Mouse (Mus musculus) MN1 (cell line): Measurements from ENCODE around the gene Stx5a.

ENCODE experiments used
- DNase-seq: peaks from one replicate; pipeline ENCODE4 v3.0.0-alpha.2; 2016; ENCODE audit warnings: low spot score

Stx5a gene

DNA sequence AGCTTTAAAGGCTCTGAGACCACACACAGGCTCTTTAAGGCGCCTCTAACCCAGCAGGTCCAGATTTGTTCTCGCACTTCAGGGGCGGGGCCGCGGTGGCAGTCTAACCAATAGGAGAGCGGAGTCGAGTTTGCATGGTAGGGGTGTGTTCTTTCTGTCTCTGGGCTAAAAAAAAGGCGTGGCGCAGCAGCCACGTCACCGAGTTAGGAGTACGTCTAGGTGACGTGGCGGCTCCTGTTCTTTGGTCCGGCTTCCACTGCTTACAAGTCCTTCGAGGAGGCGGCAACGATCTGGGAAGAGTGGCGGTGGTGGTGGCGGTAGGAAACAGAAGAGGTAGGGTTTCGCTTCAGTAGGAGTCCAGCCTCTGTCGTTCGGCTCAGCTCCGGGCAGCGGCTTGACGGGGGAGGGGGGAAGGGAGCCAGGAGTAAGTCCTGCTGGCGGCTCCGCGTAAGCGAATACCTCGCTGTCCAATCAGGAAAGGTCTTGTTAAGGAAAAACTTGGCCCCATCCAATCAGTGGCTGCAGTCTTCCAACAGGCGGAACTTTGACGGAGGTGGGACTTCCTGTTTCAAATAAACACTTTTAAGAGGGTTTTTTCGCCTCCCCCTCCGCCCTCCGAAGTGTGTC, at the start of gene Stx5a:
Gene Stx5a, plus strand, starts transcription at position 171 of the 627 bp plus-strand sequence.
- DNase-seq, result peak; percentile 95

- no peak for DNase-seq
These were observed 49.2 kb upstream of the Stx5a start for GRCm38 (mm10) chr19:8691871-8692539.

GRCm38 (mm10) chr19:8692740-8693139, 48.5 kb upstream of the Stx5a start:
- no peak for DNase-seq

DNA sequence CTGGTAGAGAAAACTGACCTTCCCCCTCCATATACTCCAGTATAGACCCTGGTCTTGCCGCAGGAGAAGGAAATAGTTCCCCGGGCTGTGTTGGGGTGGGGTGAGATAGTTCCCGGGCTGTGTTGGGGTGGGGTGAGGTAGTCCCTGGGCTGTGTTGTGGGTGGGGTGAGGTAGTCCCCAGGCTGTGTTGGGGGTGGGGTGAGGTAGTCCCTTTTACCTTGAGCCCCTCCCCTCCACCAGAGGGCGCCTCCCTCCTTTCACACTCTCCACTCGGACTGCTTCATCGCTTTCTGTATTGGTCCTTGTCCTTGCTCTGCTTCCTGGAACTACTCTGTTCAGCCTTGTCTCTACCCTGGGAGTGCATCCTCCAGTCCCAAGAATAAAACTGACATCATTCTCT, 45.9 kb upstream of the Stx5a start:
- DNase-seq, result no peak

DNA sequence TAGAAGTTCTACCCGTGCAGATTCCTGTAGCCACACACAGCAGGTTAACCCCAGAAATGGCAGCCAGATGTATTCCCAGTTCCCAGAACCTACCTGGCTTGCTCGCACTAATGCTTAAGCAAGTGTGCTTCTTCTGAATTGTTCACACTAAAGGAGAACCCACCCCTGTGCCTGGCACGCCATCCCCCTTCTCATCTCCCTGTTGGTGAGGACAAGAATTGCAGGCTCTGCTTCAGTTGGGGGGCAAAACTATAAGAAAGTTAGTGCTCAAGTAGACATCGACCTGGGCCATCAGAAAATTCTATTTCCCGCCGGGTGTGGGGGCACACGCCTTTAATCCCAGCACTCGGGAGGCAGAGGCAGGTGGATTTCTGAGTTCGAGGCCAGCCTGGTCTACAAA, 41.6 kb upstream of the Stx5a start:
- DNase-seq, result no peak

DNA sequence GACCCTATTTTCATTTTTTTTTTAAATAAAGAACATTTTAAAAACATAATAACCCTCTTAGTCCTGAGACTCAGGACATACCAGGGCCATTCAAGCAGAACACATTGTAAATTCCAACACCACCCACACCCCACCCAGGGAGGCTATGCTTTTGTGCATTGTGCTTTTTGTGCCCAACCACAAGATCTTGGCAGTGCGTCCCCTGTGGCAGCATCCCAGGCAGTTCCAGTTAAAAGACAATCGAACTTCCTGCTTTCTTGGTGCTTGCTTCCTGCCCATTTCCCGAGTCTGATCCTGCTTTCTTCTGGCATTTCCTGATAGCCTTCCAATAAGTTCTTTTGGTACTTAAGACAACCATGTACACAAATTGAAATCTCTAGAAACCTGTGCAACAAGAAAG, 38.8 kb upstream of the Stx5a start:
- DNase-seq, result no peak

DNA sequence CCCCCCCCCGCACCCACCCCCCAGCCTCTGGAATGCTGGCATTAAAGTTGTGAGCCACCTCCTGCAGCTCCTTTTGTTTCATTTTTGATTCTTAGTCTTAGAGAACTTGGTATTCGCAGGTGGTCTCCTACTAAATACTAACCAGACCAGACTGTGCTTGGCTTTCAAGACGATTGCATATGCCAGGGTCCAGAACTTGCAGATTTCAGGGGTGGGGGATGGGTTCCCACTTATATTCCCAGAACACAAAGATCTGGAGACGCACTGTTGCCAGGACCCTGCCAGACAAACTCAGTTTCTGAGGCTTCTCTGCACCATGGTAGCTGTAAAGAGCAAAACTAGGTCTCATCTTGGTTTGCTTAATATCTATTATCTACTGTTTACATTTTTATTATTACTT, 37.6 kb upstream of the Stx5a start:
- no peak for DNase-seq

- DNase-seq, result no peak
These were observed 36.0 kb upstream of the Stx5a start for GRCm38 (mm10) chr19:8705026-8705708.

GRCm38 (mm10) chr19:8706132-8706667, 35.0 kb upstream of the Stx5a start:
- no peak for DNase-seq

DNA sequence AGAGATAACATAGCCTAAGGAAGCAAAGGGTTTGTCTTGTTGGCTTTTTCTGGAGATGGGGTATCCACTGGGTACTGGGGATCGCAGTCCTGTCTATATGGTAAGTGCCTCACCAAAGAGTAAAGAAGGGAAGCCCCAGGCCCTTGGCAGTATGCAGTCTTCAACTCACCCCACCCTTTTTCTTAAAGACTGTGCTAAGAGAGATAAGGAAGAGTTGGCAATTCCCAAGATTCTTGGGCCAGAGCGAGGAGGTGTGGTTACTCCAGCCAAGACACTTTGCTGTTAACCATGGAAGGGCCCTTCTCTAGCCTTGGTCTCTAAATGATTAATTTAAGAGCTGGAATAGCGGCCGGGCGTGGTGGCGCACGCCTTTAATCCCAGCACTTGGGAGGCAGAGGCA, 34.3 kb upstream of the Stx5a start:
- no peak for DNase-seq

DNA sequence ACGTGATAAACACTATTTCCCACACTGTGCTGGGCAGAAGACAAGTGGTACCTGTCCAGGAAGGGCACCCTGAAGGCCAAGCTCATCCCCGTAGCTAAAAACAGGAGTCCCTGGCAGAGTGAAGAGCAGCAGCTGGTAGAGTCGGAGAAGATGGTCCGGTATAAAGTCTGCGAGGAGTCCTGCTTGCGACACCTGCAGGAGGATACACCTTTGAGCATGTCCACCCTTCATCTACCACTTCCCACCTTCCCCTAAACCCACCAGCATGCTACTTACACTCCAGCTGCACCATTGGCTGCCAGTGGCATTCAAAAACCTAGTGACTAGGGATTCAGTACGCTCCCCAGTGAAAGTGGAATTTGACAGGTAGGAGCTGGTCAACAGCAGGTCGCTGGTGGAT, 32.3 kb upstream of the Stx5a start:
- DNase-seq, result no peak

DNA sequence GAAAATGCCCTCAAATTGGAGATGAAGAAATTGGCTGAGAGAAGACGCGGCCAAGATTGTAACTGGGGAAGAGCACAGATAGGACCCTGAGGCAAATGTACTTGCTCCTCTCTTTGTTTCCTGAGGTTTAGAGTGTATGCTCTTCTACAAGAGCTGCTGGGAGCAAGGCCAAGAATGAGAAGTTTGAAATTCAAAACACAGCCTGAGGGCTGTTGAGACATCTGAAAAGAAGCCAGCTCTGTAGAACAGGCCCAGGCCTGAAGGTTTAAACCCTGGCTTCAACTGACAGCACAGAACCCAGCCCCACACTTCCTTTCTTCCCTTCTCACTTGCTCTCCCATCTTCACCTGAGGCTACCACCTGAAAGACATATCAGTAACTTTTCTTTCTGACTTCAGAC, 31.2 kb upstream of the Stx5a start:
- no peak for DNase-seq

GRCm38 (mm10) chr19:8711506-8711905, 29.7 kb upstream of the Stx5a start:
- DNase-seq, result no peak

DNA sequence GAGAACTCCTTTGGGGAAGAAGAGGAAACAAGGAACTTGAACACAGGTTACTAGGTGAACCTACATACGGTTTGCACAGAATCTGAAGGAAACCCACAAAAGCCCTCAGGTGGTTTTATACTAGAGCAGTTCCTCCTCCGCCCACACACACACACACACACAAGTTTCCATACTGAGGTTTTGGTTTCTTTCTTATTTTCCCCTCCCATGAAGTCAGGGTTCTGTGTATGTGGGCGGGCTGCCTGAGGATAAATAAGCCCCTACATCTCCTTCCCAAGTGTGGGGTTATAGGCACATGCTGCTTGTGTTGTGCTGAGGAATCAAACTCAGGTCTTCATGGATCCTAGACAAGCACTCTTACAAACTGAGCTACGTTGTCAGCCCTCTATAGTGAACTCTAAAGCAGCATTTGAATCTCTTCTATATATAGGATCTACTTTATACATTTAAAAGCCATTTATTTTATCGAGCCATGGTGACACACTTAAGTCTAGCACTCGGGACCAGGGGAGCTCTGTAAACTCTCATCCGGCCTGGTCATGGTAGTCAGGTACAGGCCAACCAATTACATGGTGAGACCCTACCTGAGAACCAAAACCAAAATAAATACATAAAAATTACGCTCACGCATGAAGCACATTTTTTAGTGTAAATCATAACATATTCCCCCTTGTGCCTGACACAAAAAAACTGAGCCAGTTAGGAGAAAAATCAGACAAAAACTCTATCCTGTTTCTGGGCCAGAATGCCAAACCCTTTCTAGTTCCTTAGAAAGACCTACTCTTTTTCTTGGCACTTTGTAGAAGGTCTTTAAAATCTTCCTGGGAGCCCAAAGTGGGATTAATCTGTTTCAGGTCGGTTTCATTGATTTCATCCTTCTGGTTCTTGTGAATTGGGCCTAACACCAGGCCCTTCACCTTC, 29.0 kb upstream of the Stx5a start:
- no peak for DNase-seq

GRCm38 (mm10) chr19:8712870-8713305, 28.3 kb upstream of the Stx5a start:
- peak; percentile 89 for DNase-seq

- DNase-seq, result peak; percentile 84
These were observed 27.8 kb upstream of the Stx5a start for GRCm38 (mm10) chr19:8713306-8713996.

DNA sequence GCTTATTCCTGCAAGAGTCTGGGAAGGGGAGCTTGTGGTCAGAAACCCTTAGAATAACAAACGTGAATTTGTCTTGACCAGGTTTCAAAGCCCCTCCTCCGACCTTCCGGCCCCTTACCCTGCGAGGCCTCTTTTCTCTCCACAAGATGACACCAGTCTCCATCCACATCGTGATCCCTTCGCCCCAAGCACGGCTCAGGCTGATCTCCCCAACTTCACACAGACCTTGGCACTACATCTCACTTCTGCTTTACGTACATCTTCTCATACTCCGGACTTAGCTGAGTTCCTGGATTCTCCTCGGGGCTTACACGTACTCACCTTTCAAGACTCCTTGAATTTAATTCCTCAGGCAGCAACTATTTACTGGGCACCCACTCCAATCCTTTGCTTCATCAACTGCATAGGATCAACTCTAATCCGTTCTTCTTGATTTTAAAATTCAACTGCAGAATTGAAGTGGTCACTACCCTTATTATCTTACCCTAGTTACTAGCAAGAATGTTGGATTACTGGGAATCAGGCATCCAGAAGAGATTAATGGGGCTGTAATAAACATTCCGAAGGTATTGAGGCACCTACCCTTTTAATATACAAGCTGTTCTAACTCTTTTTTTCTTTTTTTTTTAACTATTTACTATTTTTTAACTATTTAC, 27.1 kb upstream of the Stx5a start:
- DNase-seq, result no peak

- DNase-seq, result no peak
These were observed 26.3 kb upstream of the Stx5a start for GRCm38 (mm10) chr19:8714653-8715481.

DNA sequence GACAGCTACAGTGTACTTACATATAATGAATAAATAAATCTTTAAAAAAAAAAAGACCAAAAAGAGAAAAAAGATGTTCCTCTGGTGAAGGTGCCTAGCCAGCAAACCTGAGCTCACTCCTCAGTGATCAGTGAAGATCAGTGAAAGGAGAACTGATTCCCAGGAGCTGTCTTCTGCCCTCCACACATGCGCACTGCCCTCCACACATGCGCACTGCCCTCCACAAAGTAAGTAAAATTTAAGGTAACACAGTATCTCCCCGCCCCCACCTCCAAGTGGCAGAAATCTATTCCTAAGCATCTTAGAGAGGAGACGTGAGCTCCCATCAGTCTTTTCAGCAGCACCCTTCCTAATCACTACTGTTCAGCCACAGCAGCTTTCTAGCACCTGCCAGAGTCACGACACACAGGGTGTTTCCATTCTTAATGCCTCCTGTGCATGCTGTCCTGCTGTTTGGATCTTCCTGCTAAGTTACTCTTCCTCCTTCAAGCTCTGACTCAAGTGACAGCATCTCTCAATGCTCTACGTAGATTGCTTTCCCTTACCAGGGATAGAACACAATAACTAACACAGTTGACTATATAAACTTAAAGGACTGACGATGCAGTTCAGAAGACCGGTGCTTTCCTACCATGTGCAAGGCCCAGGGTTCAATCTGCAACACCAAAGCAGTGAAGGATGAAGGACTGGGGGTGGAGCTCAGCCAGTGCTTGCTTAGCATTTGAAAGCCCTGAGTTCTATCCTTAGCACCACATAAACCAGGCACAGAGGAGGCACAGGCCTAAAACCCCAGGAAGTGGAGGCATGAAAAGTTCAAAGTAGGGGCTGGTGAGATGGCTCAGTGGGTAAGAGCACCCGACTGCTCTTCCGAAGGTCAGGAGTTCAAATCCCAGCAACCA, 25.1 kb upstream of the Stx5a start:
- no peak for DNase-seq
